ENCODE assay signal across 8 mouse cellular contexts in genomic region chr3:89458965-89459807, GRCm38 (mm10). TPM values are rescaled to one million over a fixed set of nuclear protein-coding genes. Genes with fewer than 3 reads are reported as not detected.
DNase-seq lines count a peak whose midpoint lies in the region; ATAC-seq and TF ChIP-seq lines count a peak whose summit lies in the region.

No protein-coding gene starts in this region.

- intact Hi-C loops in heart, postnatal 36 days (cut with DNase I): loop anchor here (5.0 kb wide), 2 partner anchors 228 to 313 kb away; partner anchors contain the start of gene Ube2q1

- no peak for TF ChIP-seq CTCF in G1E (IDR thresholded peaks at IDR 0.05; ENCODE audit: low read depth, low read length)
- TF ChIP-seq CTCF in testis, adult 2 months (IDR thresholded peaks at IDR 0.05; ENCODE audit: control insufficient read depth, insufficient read depth, insufficient replicate concordance, low read depth, low read length): no peak

- peak overlapping the region; percentile 70 for H3K4me2 ChIP-seq in forebrain, embryonic 16.5 days (ENCODE audit: low read length)
- peak overlapping the region; percentile 82 for H3K4me2 ChIP-seq in neural tube, embryonic 14.5 days (ENCODE audit: low read depth, low read length)

- H3K27ac ChIP-seq in forebrain, embryonic 16.5 days (ENCODE audit: low read length): peak overlapping the region; percentile 89
- peak overlapping the region; percentile 91 for H3K27ac ChIP-seq in neural tube, embryonic 14.5 days (ENCODE audit: low read depth, low read length)
- no peak overlapping the region; the same call in 1 of the 2 replicates for H3K27ac ChIP-seq in testis, adult 2 months (ENCODE audit: control insufficient read depth, insufficient read depth, low read depth, low read length)

- H3K36me3 ChIP-seq in G1E (replicated peaks): peaks cover 34% of the 10 kb centered on the region
- no peaks in the 10 kb centered on the region for H3K36me3 ChIP-seq in forebrain, embryonic 16.5 days (ENCODE audit: control insufficient read depth, insufficient read depth)
- H3K36me3 ChIP-seq in neural tube, embryonic 14.5 days (ENCODE audit: control insufficient read depth, insufficient read depth, low read length): 0 out of 2 replicates have a peak, but pooled peaks cover 3% of the 10 kb centered on the region
- no peaks in the 10 kb centered on the region for H3K36me3 ChIP-seq in testis, adult 2 months (ENCODE audit: control insufficient read depth, insufficient read depth, low read length)

- peak overlapping the region; percentile 81 for H3K4me3 ChIP-seq in G1E (ENCODE audit: low read depth, low read length)
- peak overlapping the region; percentile 72 for H3K4me3 ChIP-seq in forebrain, embryonic 16.5 days (replicated peaks; ENCODE audit: low read length)
- H3K4me3 ChIP-seq in neural tube, embryonic 14.5 days (ENCODE audit: low read depth, low read length): peak overlapping the region; percentile 70
- peak overlapping the region; percentile 87 for H3K4me3 ChIP-seq in testis, adult 2 months (ENCODE audit: control insufficient read depth, low read depth, low read length)

- peak; percentile 61 for DNase-seq in G1E (ENCODE audit: low spot score)
- peak; percentile 85 for DNase-seq in cerebellum, adult 11-12 months
- DNase-seq in heart, postnatal 36 days: peak; percentile 89 to 94
- DNase-seq in layer of hippocampus, adult 18-20 months (ENCODE audit: low spot score in 2 of 2): peak; percentile 79 to 92
- peak; percentile 91 to 93 for DNase-seq in lung, adult 18-20 months

- TF ChIP-seq POLR2A in testis, adult 2 months (IDR thresholded peaks at IDR 0.05; ENCODE audit: control insufficient read depth, low read depth, low read length): 0 out of 2 replicates have a peak, but pooled peaks have one; percentile 17

- H3K4me1 ChIP-seq in G1E (ENCODE audit: insufficient read depth, low read depth, low read length): peaks cover 46% of the 10 kb centered on the region
- peaks cover 9% of the 10 kb centered on the region for H3K4me1 ChIP-seq in forebrain, embryonic 16.5 days (replicated peaks; ENCODE audit: control insufficient read depth, insufficient read depth, low read length)
- H3K4me1 ChIP-seq in neural tube, embryonic 14.5 days (ENCODE audit: control insufficient read depth, insufficient read depth, low read length): peaks cover 5% of the 10 kb centered on the region
- H3K4me1 ChIP-seq in testis, adult 2 months (ENCODE audit: control insufficient read depth, insufficient read depth, low read length): no peaks in the 10 kb centered on the region; the same call in 1 of the 2 replicates

- H3K27me3 ChIP-seq in G1E (ENCODE audit: insufficient read depth, low read length): peaks cover 3% of the 10 kb centered on the region; the same call in 1 of the 2 replicates
- no peaks in the 10 kb centered on the region for H3K27me3 ChIP-seq in forebrain, embryonic 16.5 days (replicated peaks; ENCODE audit: control insufficient read depth, insufficient read depth, low read length)
- no peaks in the 10 kb centered on the region for H3K27me3 ChIP-seq in neural tube, embryonic 14.5 days (ENCODE audit: control insufficient read depth, insufficient read depth, low read length)
- no peaks in the 10 kb centered on the region for H3K27me3 ChIP-seq in testis, adult 2 months (ENCODE audit: control insufficient read depth, insufficient read depth, low read length)

- H3K9ac ChIP-seq in forebrain, embryonic 16.5 days (replicated peaks; ENCODE audit: low read depth, low read length): peak overlapping the region; percentile 82
- peak overlapping the region; percentile 83 for H3K9ac ChIP-seq in neural tube, embryonic 14.5 days (replicated peaks; ENCODE audit: low read depth, low read length)

- under 1% methylated on average over 33 of the region's 36 CpGs for WGBS in forebrain, embryonic 16.5 days
- WGBS in neural tube, embryonic 14.5 days: 1% methylated on average over 35 of the region's 36 CpGs

- H3K9me3 ChIP-seq in G1E (replicated peaks): no peaks in the 10 kb centered on the region
- no peaks in the 10 kb centered on the region for H3K9me3 ChIP-seq in forebrain, embryonic 16.5 days (ENCODE audit: control insufficient read depth, low read length)
- H3K9me3 ChIP-seq in neural tube, embryonic 14.5 days (ENCODE audit: control insufficient read depth, low read length): no peaks in the 10 kb centered on the region

- ATAC-seq in G1E (ENCODE audit: extremely low read depth, insufficient number of reproducible peaks, low FRiP score, poor library complexity, severe bottlenecking): peak; percentile 78
- peak; percentile 92 for ATAC-seq in forebrain, embryonic 16.5 days
- ATAC-seq in neural tube, embryonic 14.5 days (ENCODE audit: low read depth): peak; percentile 89

RNA-seq across cellular contexts. Expression of gene Pmvk, which starts 4.8 kb away (rescaled TPM):
- total RNA-seq in G1E (2014; fragmentation: Nextera tagmentation) (12.1 and 17.8 TPM in 2 replicates), G1E (2017) (46.6 and 48.1 TPM in 2 replicates)
- 14.9 and 26.1 TPM in 2 replicates for polyA plus RNA-seq in G1E (2012)
- 70.2 and 92.5 TPM in 2 replicates for polyA plus RNA-seq in forebrain, embryonic 16.5 days (2015; fragmentation: Nextera tagmentation; extraction: Ambion mirVana)
- total RNA-seq in heart, postnatal 36 days (2021): 1 to 10 TPM; 7.0 to 9.2 TPM
- 10 to 100 TPM; 29.4 to 34.3 TPM for total RNA-seq in layer of hippocampus, adult 18-20 months (2021)
- polyA plus RNA-seq in neural tube, embryonic 14.5 days (2014; fragmentation: Nextera tagmentation; extraction: Ambion mirVana): 115 and 137 TPM in 2 replicates
- polyA plus RNA-seq in testis, adult 2 months (2012; rRNA removed): 21.0 and 23.1 TPM in 2 replicates

RNA-seq across cellular contexts. Expression of gene Pbxip1, which starts 22.7 kb away (rescaled TPM):
- total RNA-seq in G1E (2014; fragmentation: Nextera tagmentation): 9.0 and 12.1 TPM in 2 replicates
- 15.0 and 16.4 TPM in 2 replicates for total RNA-seq in G1E (2017)
- 8.3 and 9.0 TPM in 2 replicates for polyA plus RNA-seq in G1E (2012)
- 11.1 and 14.4 TPM in 2 replicates for polyA plus RNA-seq in forebrain, embryonic 16.5 days (2015; fragmentation: Nextera tagmentation; extraction: Ambion mirVana)
- total RNA-seq in heart, postnatal 36 days (2021): 10 to 100 TPM; 57.0 to 58.0 TPM
- total RNA-seq in layer of hippocampus, adult 18-20 months (2021): 10 to 100 TPM; 37.7 to 41.2 TPM
- 8.2 and 9.6 TPM in 2 replicates for polyA plus RNA-seq in neural tube, embryonic 14.5 days (2014; fragmentation: Nextera tagmentation; extraction: Ambion mirVana)
- 8.2 and 9.9 TPM in 2 replicates for polyA plus RNA-seq in testis, adult 2 months (2012; rRNA removed)

RNA-seq across cellular contexts. Expression of gene Pygo2, which starts 29.2 kb away (rescaled TPM):
- total RNA-seq in G1E (2014; fragmentation: Nextera tagmentation) (30.9 and 62.1 TPM in 2 replicates), G1E (2017) (20.9 and 22.2 TPM in 2 replicates)
- 201 and 246 TPM in 2 replicates for polyA plus RNA-seq in G1E (2012)
- 40.0 and 43.7 TPM in 2 replicates for polyA plus RNA-seq in forebrain, embryonic 16.5 days (2015; fragmentation: Nextera tagmentation; extraction: Ambion mirVana)
- 10 to 100 TPM; 13.8 to 16.6 TPM for total RNA-seq in heart, postnatal 36 days (2021)
- 10 to 100 TPM; 60.4 to 64.9 TPM for total RNA-seq in layer of hippocampus, adult 18-20 months (2021)
- 39.8 and 50.3 TPM in 2 replicates for polyA plus RNA-seq in neural tube, embryonic 14.5 days (2014; fragmentation: Nextera tagmentation; extraction: Ambion mirVana)
- polyA plus RNA-seq in testis, adult 2 months (2012; rRNA removed): 18.1 and 19.6 TPM in 2 replicates

RNA-seq across cellular contexts. Expression of gene Shc1, which starts 40.9 kb away (rescaled TPM):
- 61.7 and 124 TPM in 2 replicates for total RNA-seq in G1E (2014; fragmentation: Nextera tagmentation)
- 40.9 and 47.6 TPM in 2 replicates for total RNA-seq in G1E (2017)
- polyA plus RNA-seq in G1E (2012): 111 and 118 TPM in 2 replicates
- 14.4 and 17.2 TPM in 2 replicates for polyA plus RNA-seq in forebrain, embryonic 16.5 days (2015; fragmentation: Nextera tagmentation; extraction: Ambion mirVana)
- total RNA-seq in heart, postnatal 36 days (2021): 10 to 100 TPM; 34.1 to 36.6 TPM
- 10 to 100 TPM; 11.5 to 12.8 TPM for total RNA-seq in layer of hippocampus, adult 18-20 months (2021)
- polyA plus RNA-seq in neural tube, embryonic 14.5 days (2014; fragmentation: Nextera tagmentation; extraction: Ambion mirVana): 4.1 and 18.9 TPM in 2 replicates
- 15.7 and 17.3 TPM in 2 replicates for polyA plus RNA-seq in testis, adult 2 months (2012; rRNA removed)

RNA-seq across cellular contexts. Expression of gene Cks1b, which starts 41.0 kb away (rescaled TPM):
- total RNA-seq in G1E (2014; fragmentation: Nextera tagmentation) (92.2 and 99.8 TPM in 2 replicates), G1E (2017) (182 and 184 TPM in 2 replicates)
- 75.1 and 86.2 TPM in 2 replicates for polyA plus RNA-seq in G1E (2012)
- polyA plus RNA-seq in forebrain, embryonic 16.5 days (2015; fragmentation: Nextera tagmentation; extraction: Ambion mirVana): 139 and 156 TPM in 2 replicates
- 1 to 10 TPM; 5.1 to 5.4 TPM for total RNA-seq in heart, postnatal 36 days (2021)
- 1 to 10 TPM; 2.3 to 2.4 TPM for total RNA-seq in layer of hippocampus, adult 18-20 months (2021)
- polyA plus RNA-seq in neural tube, embryonic 14.5 days (2014; fragmentation: Nextera tagmentation; extraction: Ambion mirVana): 72.0 and 85.4 TPM in 2 replicates
- 14.7 and 16.5 TPM in 2 replicates for polyA plus RNA-seq in testis, adult 2 months (2012; rRNA removed)
